Mouse (Mus musculus) layer of hippocampus, postnatal 36 days (tissue): ENCODE data around the gene 1500011B03Rik. TPM values are rescaled to one million over a fixed set of nuclear protein-coding genes. Genes with fewer than 3 reads are reported as not detected.

Experiments used
- DNase-seq, 2 experiments: peaks; one replicate each; pipeline ENCODE4 v3.0.0; 2022
- total RNA-seq, 2 experiments: library from RNA; stranded (reverse); gene quantifications; 2 replicates each; pipeline ENCODE4 v1.2.3; 2021

The 1500011B03Rik gene
- total RNA-seq, 2 experiments from 2014 or later, result 156 to 157 TPM

DNA sequence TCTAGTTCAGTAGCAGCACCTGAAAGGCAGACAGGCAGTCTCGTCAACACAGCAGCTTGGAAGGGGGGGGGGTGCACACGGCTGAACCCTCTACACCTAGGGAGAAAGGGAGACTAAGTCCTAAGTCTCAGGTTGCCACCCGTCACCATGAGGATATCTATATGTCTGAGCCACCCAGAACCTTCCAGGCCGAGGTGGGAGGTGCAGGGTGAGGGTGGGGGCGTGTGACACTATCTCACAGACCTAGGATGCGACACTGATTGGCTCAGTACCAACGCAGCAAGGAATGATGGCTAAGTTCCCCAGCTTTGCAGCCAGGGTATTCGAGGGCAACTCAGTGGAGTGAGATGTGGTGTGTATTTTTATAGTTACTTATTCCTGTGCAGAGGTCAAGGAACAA is 14.9 kb downstream of the 1500011B03Rik start:
- DNase-seq, result no peak

DNA sequence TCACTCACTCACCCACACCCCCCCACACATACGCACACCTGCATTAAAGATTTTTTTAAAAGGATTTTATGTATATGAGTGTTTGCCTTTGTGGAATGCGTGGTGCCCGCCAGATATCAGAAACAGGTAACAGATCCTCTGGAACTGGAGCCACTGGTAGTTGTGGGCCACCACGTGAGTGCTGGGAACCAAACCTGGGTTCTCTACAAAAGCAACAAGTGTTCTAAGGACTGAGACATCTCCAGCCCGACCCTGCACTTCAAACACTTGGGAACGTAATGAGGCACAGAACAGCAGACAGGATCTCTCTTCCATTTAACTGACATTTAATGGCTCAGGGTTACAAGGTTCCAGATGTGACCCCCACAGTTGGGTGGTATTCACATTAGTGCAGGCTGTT is 15.4 kb downstream of the 1500011B03Rik start:
- no peak for DNase-seq

DNA sequence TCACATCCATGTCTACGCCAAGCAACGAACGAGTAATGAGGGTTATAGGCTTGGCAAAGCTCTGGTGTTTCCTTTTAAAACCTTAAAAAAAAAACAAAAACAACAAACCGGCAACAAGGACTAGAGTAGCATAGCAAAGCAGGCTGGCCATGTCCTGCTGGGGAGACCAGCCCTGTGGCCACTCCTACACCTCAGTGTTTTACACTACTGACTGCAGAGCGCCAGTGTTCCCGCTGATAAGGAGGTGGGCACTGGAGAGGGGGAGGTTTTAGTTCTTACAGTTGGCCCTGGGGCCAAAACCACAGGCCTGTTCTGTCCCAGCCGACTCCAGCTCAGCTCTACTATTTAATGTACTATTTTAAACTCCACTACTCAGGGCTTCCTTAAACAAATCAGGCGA is 15.8 kb downstream of the 1500011B03Rik start:
- no peak for DNase-seq

- DNase-seq, result no peak
Measured at GRCm38 (mm10) chr5:114807063-114807462, 16.2 kb downstream of the 1500011B03Rik start.

DNA sequence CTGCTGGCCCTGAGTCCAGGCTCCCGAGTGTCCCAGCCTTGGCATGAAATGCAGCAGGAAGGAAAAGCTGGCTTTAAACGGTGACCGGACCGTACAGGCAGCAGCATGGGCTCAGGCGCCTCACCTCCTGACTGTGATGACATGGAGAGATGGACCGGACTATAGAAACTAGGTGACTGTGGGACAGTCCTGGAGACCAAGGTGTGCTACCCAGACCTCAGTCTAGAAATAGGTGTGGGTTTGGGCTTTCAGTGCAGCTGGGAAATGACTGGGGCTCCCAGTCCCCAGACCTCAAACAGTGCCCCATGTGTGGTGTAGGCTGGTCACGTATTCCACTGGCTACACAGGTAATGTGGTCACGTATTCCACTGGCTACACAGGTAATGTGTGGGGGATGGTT is 16.6 kb downstream of the 1500011B03Rik start:
- no peak for DNase-seq

DNA sequence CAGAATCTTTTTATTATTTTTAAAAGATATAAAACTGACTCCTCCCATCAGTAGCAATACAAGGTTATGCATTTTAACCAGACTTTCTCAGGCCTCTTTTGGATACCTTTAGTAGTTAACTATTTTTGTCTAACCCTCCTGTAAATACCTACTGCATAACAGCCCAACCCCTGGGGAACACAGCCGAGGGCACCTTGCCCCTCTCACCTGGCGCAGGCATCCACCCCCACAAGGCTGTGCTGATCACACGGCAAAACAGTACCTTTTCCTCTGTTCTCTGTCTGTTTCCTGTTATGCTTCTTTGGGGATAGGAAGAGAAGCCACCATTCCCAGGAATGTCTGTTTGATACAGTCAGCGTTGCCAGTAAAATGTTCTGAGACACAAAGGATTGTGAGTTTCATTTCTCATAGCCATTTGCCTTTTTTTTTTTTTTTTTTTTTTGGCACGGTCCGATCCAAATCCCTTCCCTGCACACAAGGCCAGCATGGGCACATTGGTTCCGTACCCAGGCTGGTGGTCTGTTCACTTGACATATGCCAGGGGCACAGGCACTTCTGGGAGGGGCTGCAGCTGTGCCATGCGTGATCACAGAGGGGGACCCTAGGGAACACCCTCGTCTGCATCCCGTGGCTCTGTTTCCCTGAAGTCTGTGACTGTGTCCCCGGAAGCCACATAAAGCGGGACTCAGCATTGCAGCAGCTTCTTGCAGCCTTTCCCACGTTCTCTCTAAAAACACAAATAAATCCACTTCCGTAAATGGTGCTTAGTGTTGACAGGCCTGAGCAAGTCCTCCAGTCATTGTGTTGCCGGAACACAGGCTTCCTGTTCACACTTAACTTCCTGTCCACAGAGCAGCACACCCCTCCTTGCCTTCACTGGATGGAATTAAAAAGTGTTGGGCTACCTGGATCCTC is 17.6 kb downstream of the 1500011B03Rik start:
- no peak for DNase-seq

GRCm38 (mm10) chr5:114804958-114805357 is 18.3 kb downstream of the 1500011B03Rik start:
- peak; percentile 52 to 62 for DNase-seq

- no peak for DNase-seq
Measured at GRCm38 (mm10) chr5:114804335-114804734, 18.9 kb downstream of the 1500011B03Rik start.

- no peak for DNase-seq
Measured at GRCm38 (mm10) chr5:114803231-114803630, 20.0 kb downstream of the 1500011B03Rik start.

GRCm38 (mm10) chr5:114801841-114802240 is 21.4 kb downstream of the 1500011B03Rik start:
- no peak for DNase-seq

- DNase-seq, result no peak
Measured at GRCm38 (mm10) chr5:114801049-114801448, 22.2 kb downstream of the 1500011B03Rik start.

- DNase-seq, result no peak
Measured at GRCm38 (mm10) chr5:114799848-114800247, 23.4 kb downstream of the 1500011B03Rik start.

DNA sequence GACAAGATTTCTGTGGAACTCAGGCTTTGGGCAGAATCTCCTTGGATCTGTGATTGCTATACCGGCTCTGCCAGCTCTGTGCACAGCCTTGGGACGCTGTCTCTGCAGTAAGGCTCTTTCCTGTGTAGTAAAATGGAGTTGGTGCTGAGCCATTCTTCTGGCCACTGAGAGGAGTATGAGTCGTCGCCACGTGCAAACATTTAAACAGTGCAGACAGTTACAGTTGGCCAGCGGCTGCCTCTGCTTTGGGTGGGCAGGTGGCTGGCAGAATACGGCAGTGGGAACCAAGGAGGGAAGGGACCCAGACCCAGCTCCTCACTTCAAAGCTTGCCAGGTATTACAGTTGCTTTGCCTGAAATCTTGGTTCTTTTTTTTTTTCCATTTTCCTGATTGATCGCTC is 26.0 kb downstream of the 1500011B03Rik start:
- no peak for DNase-seq

GRCm38 (mm10) chr5:114796299-114797012 is 26.8 kb downstream of the 1500011B03Rik start:
- no peak for DNase-seq

- no peak for DNase-seq
Measured at GRCm38 (mm10) chr5:114795653-114796052, 27.6 kb downstream of the 1500011B03Rik start.

DNA sequence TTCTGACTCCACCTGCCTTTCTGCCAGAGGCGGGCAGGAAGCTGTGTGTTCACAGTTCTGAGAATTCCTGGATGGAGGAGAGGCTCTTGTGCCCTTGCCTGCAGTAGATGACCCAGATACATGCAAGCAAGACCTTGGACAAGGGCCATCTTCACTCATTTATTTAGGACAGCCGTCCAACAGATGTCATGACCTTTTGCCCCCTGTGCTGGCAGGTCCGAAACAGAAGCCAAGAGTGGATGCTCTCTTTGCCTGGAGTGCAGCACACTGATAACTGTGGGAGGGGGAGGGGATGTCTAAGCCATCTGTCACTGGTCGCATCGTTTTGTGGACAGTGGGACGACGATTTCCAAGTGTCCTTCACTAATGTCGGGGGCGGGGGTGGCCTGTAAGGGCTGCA is 28.0 kb downstream of the 1500011B03Rik start:
- no peak for DNase-seq

GRCm38 (mm10) chr5:114794609-114795008 is 28.7 kb downstream of the 1500011B03Rik start:
- DNase-seq, result no peak

DNA sequence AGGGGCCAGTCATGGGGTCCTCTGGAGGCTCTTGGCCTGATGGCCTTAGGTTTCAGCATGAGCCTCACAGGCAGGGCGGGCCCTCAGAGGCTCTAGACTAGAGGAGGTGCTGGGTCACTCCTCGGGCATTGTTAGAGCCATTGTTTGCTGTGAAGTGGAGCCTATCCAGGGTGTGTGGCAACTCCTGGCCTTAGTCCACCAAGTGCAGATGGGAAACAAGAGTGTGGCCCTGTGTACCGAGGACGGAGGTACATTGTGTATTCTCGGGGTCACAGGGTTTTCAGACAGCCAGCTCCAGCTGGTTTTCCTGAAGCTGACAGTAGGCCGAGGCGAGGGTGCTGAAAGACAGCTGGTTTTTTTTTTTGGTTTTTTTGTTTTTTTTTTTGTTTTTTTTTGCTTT is 30.0 kb downstream of the 1500011B03Rik start:
- DNase-seq, result no peak

DNA sequence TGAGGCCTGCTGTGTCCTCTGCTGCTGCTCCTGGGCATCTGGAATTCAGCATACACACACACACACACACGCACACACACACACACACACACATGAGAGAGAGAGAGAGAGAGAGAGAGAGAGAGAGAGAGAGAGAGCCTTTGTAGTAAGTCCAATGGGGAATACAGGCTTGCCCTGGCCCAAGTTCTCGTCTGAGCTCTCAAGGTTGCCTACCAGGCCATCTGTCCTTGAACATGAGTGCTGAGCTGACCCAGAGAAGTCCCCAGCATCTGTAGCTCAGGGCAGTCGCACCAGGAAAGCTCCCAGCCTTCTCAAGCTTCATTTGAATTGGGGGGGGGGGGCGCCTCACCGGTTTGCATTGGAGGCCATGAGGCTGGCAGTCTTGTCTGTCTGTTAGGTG is 38.1 kb downstream of the 1500011B03Rik start:
- no peak for DNase-seq

DNA sequence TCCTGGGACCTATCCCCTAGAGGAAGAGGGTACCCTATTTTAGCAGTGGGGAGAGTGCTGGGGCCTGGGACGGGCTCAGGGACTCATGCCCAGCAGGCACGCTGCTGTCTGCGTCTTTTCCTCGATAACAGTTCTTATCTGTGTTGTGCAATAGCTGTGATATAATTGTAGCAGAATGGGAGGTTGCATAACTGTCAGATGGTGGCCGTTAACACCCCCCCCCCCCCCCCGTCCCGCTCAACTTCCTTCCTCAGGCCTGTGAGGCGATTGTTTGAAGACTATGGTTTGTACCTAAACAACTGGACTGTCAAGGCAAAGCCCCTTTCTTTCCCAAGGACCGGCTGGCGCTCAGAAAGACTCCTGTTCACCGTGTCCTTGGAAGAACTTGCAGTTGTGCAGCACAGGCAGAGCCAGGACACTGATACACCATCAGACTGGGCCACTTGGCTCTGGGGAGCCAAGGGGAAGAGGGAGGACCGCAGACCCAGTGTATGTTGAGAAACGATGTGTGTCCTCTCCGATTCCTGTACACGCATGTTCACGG is 38.6 kb downstream of the 1500011B03Rik start:
- no peak for DNase-seq

DNA sequence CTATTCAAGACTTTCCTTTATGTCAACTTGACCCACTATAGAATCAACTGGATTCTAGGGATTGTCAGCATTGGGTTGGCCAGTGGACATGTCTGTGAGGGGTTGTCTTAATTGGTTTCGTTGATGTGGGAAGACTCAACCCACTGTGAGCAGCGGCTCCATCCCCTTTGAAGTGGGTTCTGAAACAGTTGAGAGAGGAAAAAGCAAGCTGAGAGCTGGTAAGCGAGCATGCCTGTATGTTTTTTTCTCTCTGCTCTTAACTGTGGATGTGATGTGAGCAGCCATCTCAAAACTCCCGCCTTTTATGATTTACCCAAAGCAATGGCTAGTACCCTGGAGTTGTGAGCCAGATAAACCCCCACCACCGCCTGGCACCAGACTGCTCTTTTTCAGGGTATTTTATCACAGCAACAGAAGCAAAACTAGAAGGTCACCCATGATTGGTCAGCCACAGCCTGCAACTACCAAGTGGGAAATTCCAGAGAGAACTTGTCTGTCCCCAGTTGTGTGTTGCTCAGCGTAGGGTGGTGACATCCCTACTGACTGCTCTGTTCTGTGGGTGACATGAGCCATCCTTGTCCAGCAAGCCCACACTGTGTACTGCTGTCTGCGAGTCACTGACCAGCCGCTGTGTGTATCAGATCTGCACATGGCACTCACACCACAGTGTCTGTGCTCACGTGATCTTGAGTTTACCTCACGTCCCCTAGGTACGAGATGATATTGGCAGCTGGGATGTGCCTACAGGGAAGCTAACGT is 39.7 kb downstream of the 1500011B03Rik start:
- no peak for DNase-seq

DNA sequence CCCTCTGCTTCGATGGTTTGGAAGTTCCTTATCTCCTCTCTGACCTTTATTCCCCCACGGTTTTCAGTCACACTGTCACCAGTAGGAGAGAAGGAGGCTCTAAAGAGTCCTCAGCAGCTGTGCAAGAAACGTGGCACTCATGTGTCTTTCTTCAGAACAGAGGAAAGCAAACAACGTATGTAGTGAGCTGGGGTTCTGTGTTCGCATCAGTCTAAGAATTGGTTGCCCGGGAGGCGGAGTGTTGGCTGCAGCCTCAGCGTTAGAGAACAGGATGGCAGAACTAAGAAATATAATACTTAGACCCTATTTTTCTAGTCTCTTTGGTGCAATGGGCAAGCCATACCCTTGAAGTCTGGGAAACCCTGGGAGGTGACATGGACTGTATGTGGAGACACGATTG is 40.3 kb downstream of the 1500011B03Rik start:
- DNase-seq, result no peak

DNA sequence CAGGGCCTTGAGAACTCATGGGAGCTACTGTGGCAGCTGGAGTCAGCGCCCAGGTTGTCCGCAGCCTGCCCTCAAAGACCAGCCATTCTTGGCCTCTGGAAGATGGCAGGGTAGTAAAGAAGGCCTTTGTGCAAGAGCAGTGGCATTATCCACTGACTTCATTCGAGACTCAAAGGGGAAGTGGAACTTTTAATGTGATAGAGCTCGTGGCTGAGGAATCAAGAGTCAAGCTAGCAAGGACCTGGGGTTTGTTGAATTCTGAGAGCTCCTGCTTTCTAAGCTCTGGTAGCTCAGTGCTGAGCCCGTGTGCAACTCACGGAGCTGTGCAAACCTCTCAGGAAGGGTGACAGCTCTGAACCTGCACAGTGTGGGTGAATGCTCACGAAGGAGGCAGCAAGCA is 42.4 kb downstream of the 1500011B03Rik start:
- no peak for DNase-seq
